Mouse (Mus musculus) spleen, adult 2 months (tissue): ENCODE results near the gene Kl.

ENCODE experiments used
- CTCF ChIP-seq: fragments of 200-500 bp; IDR thresholded peaks from 2 replicates; pipeline ENCODE4 v1.5.1; 2011; ENCODE audit warnings: mild to moderate bottlenecking, inconsistent platforms; ENCODE audit not compliant: insufficient read depth, insufficient read length, insufficient replicate concordance; ENCODE audit errors: extremely low read depth
- POLR2A ChIP-seq: fragments of 200-500 bp; IDR thresholded peaks from 2 replicates; pipeline ENCODE4 v1.6.1; 2011; ENCODE audit warnings: low read depth, low read length, inconsistent platforms

DNA sequence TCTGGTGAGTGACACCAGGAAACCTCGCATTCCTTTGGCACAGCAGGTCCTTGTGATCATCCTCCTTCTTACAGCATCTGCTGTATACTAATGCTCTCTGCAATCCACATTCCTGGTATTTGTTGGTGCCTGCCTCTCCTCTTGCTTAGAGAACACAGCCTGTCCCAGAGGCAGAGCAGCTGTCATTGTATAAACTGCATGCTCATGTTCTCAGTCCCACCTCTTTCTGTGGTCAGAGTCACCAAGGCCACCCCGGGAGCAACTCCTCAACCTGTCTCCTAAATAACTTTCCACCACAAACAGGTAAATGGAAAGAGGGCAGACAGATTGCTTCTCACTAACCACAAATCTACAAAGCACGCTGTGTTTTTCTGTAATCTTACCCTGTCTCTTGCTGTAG, 18.1 kb downstream of the Kl start:
- TF ChIP-seq POLR2A (no peak), CTCF (no peak)
